Mouse (Mus musculus) heart, embryonic 10.5 days (tissue): ENCODE measurements around the gene 4930519G04Rik. TPM values are rescaled to one million over a fixed set of nuclear protein-coding genes. Genes with fewer than 3 reads are reported as not detected.
A peak's percentile ranks its signal among the peaks of the same experiment; 100 is the strongest.
"Not testable (repeated sequence)": the region's sequence is repeated elsewhere in the genome, so short reads cannot be mapped to it uniquely, and the experiment has no call there.

ENCODE experiments used
- DNase-seq: peaks from one replicate; pipeline ENCODE4 v3.0.0-alpha.2; 2017; ENCODE audit warnings: low spot score
- H3K27ac ChIP-seq: fragments of 300-500 bp; sonication (generic); 2 replicates; pipeline ENCODE4 v1.5.1; 2016; ENCODE audit warnings: mild to moderate bottlenecking
- H3K27me3 ChIP-seq: fragments of 300-500 bp; sonication (generic); 2 replicates; pipeline ENCODE4 v1.6.1; 2016; ENCODE audit warnings: mild to moderate bottlenecking; ENCODE audit not compliant: poor library complexity, insufficient read depth, severe bottlenecking
- H3K36me3 ChIP-seq: fragments of 300-500 bp; sonication (generic); 2 replicates; pipeline ENCODE4 v1.6.1; 2016; ENCODE audit warnings: mild to moderate bottlenecking, moderate library complexity
- H3K4me1 ChIP-seq: fragments of 300-500 bp; sonication (generic); 2 replicates; pipeline ENCODE4 v1.6.1; 2016; ENCODE audit warnings: mild to moderate bottlenecking
- H3K4me3 ChIP-seq: fragments of 300-500 bp; sonication (generic); 2 replicates; pipeline ENCODE4 v1.5.1; 2016; ENCODE audit warnings: mild to moderate bottlenecking, moderate library complexity
- H3K9me3 ChIP-seq: fragments of 300-500 bp; sonication (generic); 2 replicates; pipeline ENCODE4 v1.6.1; 2016; ENCODE audit warnings: mild to moderate bottlenecking, moderate library complexity
- WGBS: fragments of 180-500 bp; shearing (Covaris S2); methylation state at CpG from one replicate; pipeline ENCODE4 v1.1.7; 2016; 5-methylcytosine and 5-hydroxymethylcytosine counted together
- polyA plus RNA-seq: library from polyadenylated mRNA; unstranded; fragments of >200 nt; fragmentation: Nextera tagmentation; extraction: Ambion mirVana; gene quantifications from 2 replicates; pipeline ENCODE4 v1.2.1, GENCODE M21; 2016

4930519G04Rik gene
- polyA plus RNA-seq, result not detected in 2 replicates

DNA sequence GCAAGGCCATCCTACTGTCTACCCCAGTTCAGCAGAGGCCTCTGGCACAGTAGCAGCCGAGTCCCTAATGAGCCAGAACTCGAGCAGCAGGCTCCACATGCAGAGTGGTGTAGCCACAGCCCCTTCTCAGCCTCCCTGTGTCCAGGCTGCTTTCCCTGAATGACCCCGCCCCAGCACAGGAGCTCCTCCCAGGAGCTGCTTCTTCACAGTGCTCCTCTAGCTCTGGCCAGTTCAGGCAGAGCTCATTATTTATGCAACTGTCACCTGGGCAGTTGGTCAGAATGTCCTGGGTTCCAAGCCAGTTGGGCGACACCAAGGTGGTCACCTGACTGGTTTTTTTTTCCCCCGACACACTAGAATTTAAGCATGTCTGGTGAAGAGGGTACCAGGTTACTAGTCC lies at the start of gene 4930519G04Rik:
TSS of gene 4930519G04Rik (plus strand) at position 301 of the 400 bp plus-strand sequence.
- not testable (repeated sequence) for DNase-seq, H3K36me3 ChIP-seq, H3K4me1 ChIP-seq, H3K27ac ChIP-seq, H3K4me3 ChIP-seq, H3K9me3 ChIP-seq
- H3K27me3 ChIP-seq, result peaks cover 48% of the 10 kb centered on the region
- WGBS, result 69% methylated on average over 3 of the region's 5 CpGs

DNA sequence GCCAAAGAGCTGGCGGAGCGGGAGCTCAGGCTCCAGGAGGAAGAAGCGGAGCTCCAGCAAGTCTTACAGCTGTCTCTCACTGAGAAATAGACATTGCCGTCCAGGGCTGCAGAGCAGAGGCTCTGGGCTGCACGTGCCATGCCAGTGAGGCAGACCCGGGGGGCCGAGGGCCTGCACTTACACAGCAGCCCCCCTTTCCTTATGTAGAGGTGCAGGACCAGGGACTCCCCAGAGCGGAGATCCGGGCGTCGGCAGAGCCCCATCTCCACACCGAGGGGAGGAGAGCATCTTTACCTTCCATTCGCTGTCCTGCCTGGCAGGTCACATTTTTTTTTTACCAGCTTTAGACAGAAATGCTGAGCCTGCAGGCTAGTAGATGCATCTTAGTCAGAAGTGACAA lies 49.1 kb upstream of the 4930519G04Rik start:
- 89% methylated on average over 13 of the region's 13 CpGs for WGBS
- H3K27me3 ChIP-seq, result no peaks in the 10 kb centered on the region
- H3K4me3 ChIP-seq, result no peak overlapping the region
- H3K36me3 ChIP-seq, result peaks cover 80% of the 10 kb centered on the region
- H3K27ac ChIP-seq, result no peak overlapping the region
- H3K4me1 ChIP-seq, result peaks cover 34% of the 10 kb centered on the region
- no peak for DNase-seq
- H3K9me3 ChIP-seq, result no peaks in the 10 kb centered on the region

DNA sequence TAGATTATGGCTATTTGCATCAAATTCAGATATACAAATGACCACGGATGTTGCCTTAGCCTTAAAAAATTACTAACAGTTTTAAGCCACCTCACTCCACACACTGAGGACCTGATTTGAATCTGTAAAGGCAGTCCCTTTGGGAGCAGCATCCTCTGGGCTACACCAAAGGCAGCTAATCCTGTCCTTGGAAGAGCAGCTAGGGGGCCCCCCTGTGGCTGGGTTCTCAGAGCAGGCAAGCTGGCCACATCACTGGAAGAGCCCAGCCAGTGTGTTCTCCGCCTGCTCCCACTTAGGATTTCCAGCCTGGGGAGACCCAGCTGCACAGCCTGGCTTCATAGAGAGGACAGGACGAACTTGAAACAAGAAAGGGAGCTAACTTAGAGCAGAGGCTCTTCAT lies 48.5 kb upstream of the 4930519G04Rik start:
- Histone ChIP-seq H3K27ac (no peak overlapping the region), H3K27me3 (no peaks in the 10 kb centered on the region), H3K36me3 (peaks cover 74% of the 10 kb centered on the region), H3K4me1 (peaks cover 40% of the 10 kb centered on the region), H3K4me3 (no peak overlapping the region), H3K9me3 (no peaks in the 10 kb centered on the region)
- 38% methylated on average over 3 of the region's 3 CpGs for WGBS
- no peak for DNase-seq

DNA sequence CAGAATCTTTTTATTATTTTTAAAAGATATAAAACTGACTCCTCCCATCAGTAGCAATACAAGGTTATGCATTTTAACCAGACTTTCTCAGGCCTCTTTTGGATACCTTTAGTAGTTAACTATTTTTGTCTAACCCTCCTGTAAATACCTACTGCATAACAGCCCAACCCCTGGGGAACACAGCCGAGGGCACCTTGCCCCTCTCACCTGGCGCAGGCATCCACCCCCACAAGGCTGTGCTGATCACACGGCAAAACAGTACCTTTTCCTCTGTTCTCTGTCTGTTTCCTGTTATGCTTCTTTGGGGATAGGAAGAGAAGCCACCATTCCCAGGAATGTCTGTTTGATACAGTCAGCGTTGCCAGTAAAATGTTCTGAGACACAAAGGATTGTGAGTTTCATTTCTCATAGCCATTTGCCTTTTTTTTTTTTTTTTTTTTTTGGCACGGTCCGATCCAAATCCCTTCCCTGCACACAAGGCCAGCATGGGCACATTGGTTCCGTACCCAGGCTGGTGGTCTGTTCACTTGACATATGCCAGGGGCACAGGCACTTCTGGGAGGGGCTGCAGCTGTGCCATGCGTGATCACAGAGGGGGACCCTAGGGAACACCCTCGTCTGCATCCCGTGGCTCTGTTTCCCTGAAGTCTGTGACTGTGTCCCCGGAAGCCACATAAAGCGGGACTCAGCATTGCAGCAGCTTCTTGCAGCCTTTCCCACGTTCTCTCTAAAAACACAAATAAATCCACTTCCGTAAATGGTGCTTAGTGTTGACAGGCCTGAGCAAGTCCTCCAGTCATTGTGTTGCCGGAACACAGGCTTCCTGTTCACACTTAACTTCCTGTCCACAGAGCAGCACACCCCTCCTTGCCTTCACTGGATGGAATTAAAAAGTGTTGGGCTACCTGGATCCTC lies 47.8 kb upstream of the 4930519G04Rik start:
- H3K36me3 ChIP-seq, result peaks cover 67% of the 10 kb centered on the region
- H3K4me1 ChIP-seq, result peaks cover 40% of the 10 kb centered on the region
- H3K27ac ChIP-seq, result peak overlapping the region; percentile 77; the same call in 1 of the 2 replicates
- no peak overlapping the region for H3K4me3 ChIP-seq
- no peaks in the 10 kb centered on the region for H3K27me3 ChIP-seq
- H3K9me3 ChIP-seq, result no peaks in the 10 kb centered on the region
- WGBS, result 67% methylated on average over 15 of the region's 15 CpGs
- DNase-seq, result no peak

DNA sequence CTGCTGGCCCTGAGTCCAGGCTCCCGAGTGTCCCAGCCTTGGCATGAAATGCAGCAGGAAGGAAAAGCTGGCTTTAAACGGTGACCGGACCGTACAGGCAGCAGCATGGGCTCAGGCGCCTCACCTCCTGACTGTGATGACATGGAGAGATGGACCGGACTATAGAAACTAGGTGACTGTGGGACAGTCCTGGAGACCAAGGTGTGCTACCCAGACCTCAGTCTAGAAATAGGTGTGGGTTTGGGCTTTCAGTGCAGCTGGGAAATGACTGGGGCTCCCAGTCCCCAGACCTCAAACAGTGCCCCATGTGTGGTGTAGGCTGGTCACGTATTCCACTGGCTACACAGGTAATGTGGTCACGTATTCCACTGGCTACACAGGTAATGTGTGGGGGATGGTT lies 46.8 kb upstream of the 4930519G04Rik start:
- H3K4me1 ChIP-seq, result peaks cover 42% of the 10 kb centered on the region
- H3K4me3 ChIP-seq, result no peak overlapping the region
- 75% methylated on average over 8 of the region's 8 CpGs for WGBS
- peaks cover 62% of the 10 kb centered on the region for H3K36me3 ChIP-seq
- H3K27me3 ChIP-seq, result no peaks in the 10 kb centered on the region
- no peaks in the 10 kb centered on the region for H3K9me3 ChIP-seq
- H3K27ac ChIP-seq, result peak overlapping the region; percentile 77
- DNase-seq, result no peak

DNA sequence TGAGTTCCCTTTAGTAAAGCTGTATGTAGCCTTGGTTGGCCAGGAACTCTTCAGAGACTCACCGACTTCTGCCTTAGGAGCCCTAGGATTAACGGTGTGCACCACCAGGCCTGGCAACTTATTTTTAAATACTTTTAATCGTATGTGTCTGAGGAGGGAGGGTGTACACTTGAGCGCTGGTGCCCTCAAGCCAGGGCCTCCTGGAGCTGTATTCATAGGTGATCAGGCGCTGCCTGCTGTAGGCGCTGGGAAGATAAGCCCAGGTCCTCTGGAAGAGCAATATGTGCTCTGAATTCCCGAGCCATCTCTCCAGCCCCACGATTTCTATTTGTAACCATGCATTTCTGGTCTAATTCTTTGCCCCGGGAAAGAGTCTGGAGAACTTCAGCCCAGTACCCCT lies 46.4 kb upstream of the 4930519G04Rik start:
- no peaks in the 10 kb centered on the region for H3K9me3 ChIP-seq
- peak overlapping the region; percentile 20; the same call in 1 of the 2 replicates for H3K4me3 ChIP-seq
- H3K4me1 ChIP-seq, result peaks cover 43% of the 10 kb centered on the region
- H3K27ac ChIP-seq, result peak overlapping the region; percentile 77
- no peaks in the 10 kb centered on the region for H3K27me3 ChIP-seq
- 33% methylated on average over 9 of the region's 9 CpGs for WGBS
- no peak for DNase-seq
- H3K36me3 ChIP-seq, result peaks cover 59% of the 10 kb centered on the region

DNA sequence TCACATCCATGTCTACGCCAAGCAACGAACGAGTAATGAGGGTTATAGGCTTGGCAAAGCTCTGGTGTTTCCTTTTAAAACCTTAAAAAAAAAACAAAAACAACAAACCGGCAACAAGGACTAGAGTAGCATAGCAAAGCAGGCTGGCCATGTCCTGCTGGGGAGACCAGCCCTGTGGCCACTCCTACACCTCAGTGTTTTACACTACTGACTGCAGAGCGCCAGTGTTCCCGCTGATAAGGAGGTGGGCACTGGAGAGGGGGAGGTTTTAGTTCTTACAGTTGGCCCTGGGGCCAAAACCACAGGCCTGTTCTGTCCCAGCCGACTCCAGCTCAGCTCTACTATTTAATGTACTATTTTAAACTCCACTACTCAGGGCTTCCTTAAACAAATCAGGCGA lies 46.0 kb upstream of the 4930519G04Rik start:
- Histone ChIP-seq H3K36me3 (peaks cover 57% of the 10 kb centered on the region), H3K4me3 (peak overlapping the region; percentile 20; the same call in 1 of the 2 replicates), H3K9me3 (no peaks in the 10 kb centered on the region), H3K27ac (peak overlapping the region; percentile 77), H3K4me1 (peaks cover 47% of the 10 kb centered on the region), H3K27me3 (no peaks in the 10 kb centered on the region)
- 14% methylated on average over 8 of the region's 8 CpGs for WGBS
- DNase-seq, result no peak

DNA sequence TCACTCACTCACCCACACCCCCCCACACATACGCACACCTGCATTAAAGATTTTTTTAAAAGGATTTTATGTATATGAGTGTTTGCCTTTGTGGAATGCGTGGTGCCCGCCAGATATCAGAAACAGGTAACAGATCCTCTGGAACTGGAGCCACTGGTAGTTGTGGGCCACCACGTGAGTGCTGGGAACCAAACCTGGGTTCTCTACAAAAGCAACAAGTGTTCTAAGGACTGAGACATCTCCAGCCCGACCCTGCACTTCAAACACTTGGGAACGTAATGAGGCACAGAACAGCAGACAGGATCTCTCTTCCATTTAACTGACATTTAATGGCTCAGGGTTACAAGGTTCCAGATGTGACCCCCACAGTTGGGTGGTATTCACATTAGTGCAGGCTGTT lies 45.6 kb upstream of the 4930519G04Rik start:
- H3K4me3 ChIP-seq, result no peak overlapping the region
- WGBS, result 64% methylated on average over 6 of the region's 6 CpGs
- H3K9me3 ChIP-seq, result no peaks in the 10 kb centered on the region
- H3K36me3 ChIP-seq, result peaks cover 52% of the 10 kb centered on the region
- H3K27me3 ChIP-seq, result no peaks in the 10 kb centered on the region
- no peak for DNase-seq
- H3K4me1 ChIP-seq, result peaks cover 48% of the 10 kb centered on the region
- H3K27ac ChIP-seq, result peak overlapping the region; percentile 77; the same call in 1 of the 2 replicates

DNA sequence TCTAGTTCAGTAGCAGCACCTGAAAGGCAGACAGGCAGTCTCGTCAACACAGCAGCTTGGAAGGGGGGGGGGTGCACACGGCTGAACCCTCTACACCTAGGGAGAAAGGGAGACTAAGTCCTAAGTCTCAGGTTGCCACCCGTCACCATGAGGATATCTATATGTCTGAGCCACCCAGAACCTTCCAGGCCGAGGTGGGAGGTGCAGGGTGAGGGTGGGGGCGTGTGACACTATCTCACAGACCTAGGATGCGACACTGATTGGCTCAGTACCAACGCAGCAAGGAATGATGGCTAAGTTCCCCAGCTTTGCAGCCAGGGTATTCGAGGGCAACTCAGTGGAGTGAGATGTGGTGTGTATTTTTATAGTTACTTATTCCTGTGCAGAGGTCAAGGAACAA lies 45.1 kb upstream of the 4930519G04Rik start:
- Histone ChIP-seq H3K4me3 (no peak overlapping the region), H3K36me3 (peaks cover 47% of the 10 kb centered on the region), H3K27me3 (no peaks in the 10 kb centered on the region), H3K4me1 (peaks cover 48% of the 10 kb centered on the region), H3K27ac (no peak overlapping the region), H3K9me3 (no peaks in the 10 kb centered on the region)
- DNase-seq, result no peak
- WGBS, result 76% methylated on average over 8 of the region's 8 CpGs

DNA sequence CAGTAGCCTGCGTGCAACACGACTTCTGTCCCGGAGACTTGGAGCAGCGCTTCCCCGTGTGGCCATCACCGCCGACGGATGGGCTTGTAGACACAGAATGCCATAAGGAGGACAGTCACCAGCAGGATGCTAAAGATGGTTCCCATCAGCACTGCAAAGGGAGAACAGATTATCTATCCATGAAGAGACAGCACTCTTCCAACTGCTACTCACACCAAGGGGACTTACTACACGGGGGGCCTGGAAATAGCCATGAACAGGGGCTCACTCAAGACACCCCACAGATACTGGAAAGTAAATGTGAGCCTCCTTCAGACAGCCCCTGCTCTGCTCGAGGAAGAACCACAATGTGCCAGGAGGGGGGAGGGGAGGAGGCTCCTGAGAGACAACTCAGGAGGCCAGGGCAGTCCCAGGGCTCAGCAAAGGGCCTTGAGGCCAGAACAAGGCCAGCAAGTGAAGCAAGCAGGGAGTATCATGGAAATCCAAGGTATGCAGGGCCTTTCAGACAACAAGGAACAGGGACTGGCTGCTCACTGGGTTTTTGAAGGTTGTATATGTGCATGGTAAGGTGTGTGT lies 44.2 kb upstream of the 4930519G04Rik start:
- H3K27ac ChIP-seq, result 0 out of 2 replicates have a peak overlapping the region, but pooled peaks have one; percentile 24
- WGBS, result 78% methylated on average over 10 of the region's 10 CpGs
- H3K27me3 ChIP-seq, result no peaks in the 10 kb centered on the region

DNA sequence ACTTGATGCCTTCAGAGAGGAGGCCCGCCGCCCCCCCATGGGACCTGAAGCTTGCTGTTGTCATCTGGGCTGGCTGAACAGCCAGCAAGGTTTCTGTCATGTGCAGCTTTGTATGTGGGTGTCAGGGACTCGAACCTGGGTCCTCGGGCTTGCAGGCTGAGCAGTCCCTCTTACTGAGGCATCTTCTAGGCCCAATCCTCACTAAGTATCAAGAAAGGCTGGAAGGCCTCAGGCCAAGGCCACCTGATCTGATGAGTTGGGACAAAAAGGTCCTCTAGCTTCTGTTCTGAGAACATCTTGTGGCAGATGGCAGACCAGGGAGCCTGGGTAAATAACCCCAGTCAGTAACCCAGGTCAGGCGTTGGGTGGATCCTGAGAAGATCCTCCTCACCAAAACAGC lies 43.6 kb upstream of the 4930519G04Rik start:
- 92% methylated on average over 5 of the region's 5 CpGs for WGBS
- no peak overlapping the region for H3K27ac ChIP-seq
- no peaks in the 10 kb centered on the region for H3K27me3 ChIP-seq
- H3K9me3 ChIP-seq, result no peaks in the 10 kb centered on the region
- peaks cover 33% of the 10 kb centered on the region for H3K36me3 ChIP-seq
- no peak overlapping the region for H3K4me3 ChIP-seq
- peaks cover 52% of the 10 kb centered on the region for H3K4me1 ChIP-seq
- DNase-seq, result no peak

More for the DNA sequence above, 44.2 kb upstream of the 4930519G04Rik start:
- Histone ChIP-seq H3K9me3 (no peaks in the 10 kb centered on the region), H3K36me3 (peaks cover 38% of the 10 kb centered on the region), H3K4me1 (peaks cover 52% of the 10 kb centered on the region), H3K4me3 (no peak overlapping the region)
- DNase-seq, result no peak

DNA sequence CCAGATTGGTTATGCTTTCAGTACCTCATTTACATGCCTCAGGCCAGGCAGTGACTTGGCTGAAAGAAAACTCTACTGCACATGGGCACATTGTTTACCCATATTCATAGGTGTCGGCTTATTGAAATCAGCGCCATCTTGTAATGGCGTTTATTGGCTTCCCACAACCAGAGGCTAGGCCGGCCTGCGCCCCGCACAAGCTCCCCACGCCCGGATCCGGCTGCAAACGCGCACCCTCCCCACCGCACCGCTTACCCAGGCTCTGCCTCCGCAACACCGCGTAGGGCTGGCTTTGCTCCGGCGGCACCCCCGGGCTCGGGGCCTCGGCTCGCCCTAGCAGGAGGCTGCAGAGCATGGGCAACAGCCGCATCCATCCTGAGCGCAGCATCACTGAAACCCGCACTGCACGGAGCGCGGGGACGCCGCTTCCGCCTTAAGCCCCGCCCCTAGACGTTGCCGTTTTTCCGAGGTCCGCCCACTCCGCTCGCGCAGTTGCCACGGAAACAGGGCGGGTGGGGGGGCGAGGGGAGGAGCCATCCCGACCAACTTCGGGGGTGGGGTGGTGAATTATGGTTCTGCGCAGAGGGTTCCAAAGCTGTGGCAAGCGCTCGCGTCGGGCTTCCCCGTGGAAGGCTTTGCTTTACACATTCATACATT lies 39.8 kb upstream of the 4930519G04Rik start:
- peak; percentile 92 for DNase-seq
- H3K27ac ChIP-seq, result peak overlapping the region; percentile 92
- under 1% methylated on average over 50 of the region's 50 CpGs for WGBS
- peak overlapping the region; percentile 97 for H3K4me3 ChIP-seq
- H3K4me1 ChIP-seq, result peaks cover 23% of the 10 kb centered on the region
- no peaks in the 10 kb centered on the region for H3K9me3 ChIP-seq
- no peaks in the 10 kb centered on the region for H3K27me3 ChIP-seq
- peaks cover 14% of the 10 kb centered on the region for H3K36me3 ChIP-seq

DNA sequence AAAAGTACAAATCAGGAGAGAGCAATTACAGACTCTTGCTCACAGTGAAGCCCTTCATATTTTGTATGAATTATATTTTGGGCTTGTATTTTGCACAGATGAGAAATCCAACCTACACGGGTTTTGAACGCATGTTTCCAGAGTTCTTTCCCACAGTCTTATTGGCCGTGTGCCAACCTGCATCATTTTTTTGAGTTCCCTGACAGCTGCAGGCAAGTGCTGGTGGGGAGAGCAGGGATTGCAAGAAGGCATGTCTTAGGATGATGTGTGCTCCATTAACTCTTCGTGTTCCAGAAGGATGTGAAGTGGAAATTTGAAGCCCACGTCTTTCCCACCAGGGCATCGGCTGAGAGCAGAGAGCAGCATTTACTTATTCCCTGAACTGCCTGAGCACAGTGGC lies 36.9 kb upstream of the 4930519G04Rik start:
- H3K27me3 ChIP-seq, result no peaks in the 10 kb centered on the region
- peaks cover 16% of the 10 kb centered on the region for H3K36me3 ChIP-seq
- DNase-seq, result no peak
- no peak overlapping the region for H3K27ac ChIP-seq
- H3K9me3 ChIP-seq, result no peaks in the 10 kb centered on the region
- WGBS, result 75% methylated on average over 6 of the region's 6 CpGs
- H3K4me3 ChIP-seq, result no peak overlapping the region
- H3K4me1 ChIP-seq, result peaks cover 10% of the 10 kb centered on the region; the same call in 1 of the 2 replicates
